Mouse (Mus musculus) megakaryocyte, adult 5-6 weeks (primary cell): ENCODE data around the gene Rapgef1. TPM values are rescaled to one million over a fixed set of nuclear protein-coding genes. Genes with fewer than 3 reads are reported as not detected.
A peak's percentile ranks its signal among the peaks of the same experiment; 100 is the strongest.
"Not testable (repeated sequence)": the region's sequence is repeated elsewhere in the genome, so short reads cannot be mapped to it uniquely, and the experiment has no call there.

Experiments
- ATAC-seq: 2 replicates; pipeline ENCODE4 v1.8.0; 2016; ENCODE audit warnings: mild to moderate bottlenecking, inconsistent platforms; ENCODE audit not compliant: poor library complexity, severe bottlenecking
- total RNA-seq, 2 experiments: library from RNA; stranded (forward) in 1 of 2; stranded (reverse) in 1 of 2; fragments of 153-499, 151-499 nt in 1 of 2; fragments of 221-1000, 200-1000 nt in 1 of 2; gene quantifications; 2 replicates each; pipeline versions ENCODE4 v1.2.3 to v1.2.4; 2015 to 2017

Rapgef1 gene
- total RNA-seq, 2 experiments from 2014 or later = 20.2 to 22.7 TPM

DNA sequence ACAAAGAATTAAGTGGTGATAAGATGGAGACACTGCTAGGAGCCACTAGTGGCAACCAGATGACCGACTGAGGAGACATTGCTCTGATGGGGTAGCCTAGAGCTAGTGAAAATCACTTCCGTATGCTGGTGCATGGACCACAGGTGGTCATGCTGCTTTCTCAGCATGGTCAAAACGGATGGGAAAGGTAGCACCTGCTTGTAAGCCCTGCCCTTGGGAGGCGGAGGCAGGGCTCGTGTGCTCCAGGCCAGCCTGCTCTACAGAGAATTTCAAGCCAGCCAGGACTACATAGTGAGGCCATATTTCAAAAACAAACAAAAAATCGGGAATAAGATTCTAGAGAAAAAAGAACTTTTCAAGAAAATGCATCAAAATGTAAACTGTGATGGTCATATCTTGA is 81.9 kb downstream of the Rapgef1 start:
- no peak for ATAC-seq

DNA sequence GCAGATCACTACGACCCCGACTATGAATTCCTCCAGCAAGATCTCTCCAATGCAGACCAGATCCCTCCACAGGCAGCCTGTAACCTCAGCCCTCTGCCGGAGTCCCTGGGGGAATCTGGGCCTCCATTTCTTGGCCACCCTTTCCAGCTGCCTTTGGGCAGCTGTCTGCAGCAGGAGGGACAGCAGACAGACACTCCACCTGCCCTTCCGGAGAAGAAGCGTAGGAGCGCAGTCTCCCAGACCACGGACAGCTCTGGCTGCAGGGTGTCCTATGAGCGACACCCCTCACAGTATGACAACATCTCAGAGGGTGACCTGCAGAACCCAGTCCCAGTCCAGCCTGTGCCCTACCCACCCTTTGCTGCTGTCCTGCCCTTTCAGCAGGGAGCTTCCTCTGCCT is 82.7 kb downstream of the Rapgef1 start:
- no peak for ATAC-seq

DNA sequence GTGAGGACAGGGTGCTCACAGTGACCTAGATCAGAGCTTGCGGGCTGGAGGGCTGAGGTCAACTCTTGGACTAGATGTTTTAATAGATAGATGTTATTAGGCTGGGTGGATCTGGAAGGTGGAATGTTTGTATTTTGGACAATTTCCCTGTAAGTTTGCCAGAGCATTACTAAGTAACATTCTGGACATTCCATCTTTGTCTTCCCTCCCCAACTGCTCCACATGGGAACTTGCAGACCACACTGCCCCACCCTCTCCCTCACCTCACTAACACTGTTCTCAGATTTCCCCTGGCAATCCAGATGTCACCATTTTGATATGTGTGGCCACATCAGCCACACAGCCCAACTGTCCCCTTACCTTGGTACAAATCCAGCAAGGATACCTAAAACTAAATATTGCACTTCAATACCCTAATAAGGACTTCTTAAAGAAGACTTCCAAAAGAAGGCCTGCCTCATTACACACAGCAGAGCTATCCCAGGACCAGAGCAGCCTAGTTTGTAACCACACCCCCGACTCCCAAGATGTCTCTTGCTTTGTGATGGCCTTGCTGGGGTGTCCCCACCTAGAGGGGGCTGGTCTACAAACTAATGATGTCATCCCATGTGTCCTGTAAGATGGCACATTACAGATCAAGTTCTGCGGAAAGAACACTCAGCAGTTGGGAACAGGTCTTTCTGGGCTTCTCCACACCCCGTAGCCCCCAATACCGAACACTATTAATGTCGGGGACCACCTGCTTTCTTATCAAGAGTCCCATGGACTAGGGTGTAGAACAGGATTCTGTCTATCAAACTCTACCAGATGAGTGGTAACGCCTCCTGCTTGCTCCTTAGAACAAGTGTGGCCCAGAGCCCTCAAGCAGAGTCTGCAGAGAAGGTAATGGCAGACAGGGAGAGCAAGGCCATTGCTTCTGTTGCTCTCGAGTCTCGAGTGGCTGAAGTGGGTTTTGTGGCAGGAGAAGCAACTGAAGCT is 83.9 kb downstream of the Rapgef1 start:
- no peak for ATAC-seq

DNA sequence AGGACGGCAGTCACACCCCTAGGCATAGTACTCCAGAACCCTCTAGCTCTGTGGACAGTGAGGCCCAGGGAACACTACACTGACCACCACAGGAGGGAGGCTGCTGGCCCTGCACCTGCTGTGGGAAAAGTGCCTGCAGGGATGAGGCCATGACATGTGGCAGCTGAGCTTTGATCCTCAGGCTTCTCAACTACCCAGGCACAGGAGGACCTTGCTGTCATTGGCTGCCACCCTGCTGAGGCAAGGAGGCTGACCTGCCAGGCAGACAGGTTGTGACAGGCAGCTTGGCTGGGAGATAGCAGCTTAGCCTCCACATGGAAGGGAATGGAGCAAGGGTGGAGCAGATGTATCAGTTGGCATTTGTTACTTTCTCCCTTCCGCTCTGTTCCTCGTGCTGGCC is 86.0 kb downstream of the Rapgef1 start:
- no peak for ATAC-seq

DNA sequence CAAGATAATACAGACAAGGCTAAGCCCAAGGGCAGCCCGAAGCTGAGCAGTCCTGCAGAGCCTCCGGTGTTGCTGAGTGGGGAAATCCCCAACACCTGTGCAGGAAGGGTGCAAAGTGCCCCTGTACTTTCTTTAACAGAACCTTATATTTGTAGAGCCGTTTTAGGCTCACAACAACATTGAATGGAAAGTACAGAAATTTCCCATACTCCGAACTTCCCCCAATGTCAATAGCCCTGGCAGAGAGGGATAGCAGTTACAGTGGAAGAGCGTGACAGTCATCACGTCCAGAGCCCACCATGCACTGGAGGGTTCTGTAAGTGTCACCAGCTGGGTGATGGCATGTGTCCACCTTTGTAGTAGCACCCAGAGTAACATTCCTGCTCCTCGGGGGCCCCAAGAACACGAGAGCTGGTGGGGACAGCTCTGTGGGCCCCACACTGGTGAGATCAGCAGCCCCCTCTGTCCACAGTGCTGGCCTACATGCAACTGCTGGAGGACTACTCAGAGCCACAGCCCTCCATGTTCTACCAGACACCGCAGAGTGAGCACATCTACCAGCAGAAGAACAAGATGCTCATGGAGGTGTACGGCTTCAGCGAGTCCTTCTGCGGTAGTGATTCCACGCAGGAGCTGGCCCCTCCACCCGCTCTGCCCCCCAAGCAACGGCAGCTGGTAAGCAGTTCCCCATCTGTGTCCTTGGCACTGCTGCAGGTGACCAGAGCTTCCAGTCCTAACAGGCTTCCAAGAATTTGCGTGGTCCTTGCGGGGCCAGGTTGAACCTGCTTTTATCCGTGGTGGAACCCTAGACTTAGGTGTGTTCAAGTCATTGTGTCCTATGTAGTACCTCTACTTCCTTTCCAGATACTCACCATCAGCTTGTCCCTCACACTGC is 87.5 kb downstream of the Rapgef1 start:
- no peak for ATAC-seq

DNA sequence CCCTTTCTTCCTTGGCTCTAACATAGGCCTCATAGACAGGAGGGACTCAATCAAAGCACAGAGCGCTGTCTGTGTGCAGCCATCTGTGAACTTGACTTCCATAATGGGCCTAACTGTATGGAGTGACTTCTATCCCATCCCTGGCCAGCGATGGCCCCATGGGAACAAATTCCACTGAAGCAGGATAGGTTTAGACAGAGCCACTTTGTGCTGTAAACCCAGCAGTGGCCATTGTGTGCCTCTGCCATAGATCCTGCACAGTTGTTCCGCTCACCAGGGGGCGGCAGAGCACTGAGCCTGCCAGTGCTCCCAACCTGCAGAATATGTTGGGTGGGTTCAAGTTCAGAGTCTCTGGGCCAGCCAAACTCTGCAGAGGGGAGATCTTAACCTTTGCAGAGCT is 88.2 kb downstream of the Rapgef1 start:
- peak; percentile 40; the same call in 1 of the 2 replicates for ATAC-seq

DNA sequence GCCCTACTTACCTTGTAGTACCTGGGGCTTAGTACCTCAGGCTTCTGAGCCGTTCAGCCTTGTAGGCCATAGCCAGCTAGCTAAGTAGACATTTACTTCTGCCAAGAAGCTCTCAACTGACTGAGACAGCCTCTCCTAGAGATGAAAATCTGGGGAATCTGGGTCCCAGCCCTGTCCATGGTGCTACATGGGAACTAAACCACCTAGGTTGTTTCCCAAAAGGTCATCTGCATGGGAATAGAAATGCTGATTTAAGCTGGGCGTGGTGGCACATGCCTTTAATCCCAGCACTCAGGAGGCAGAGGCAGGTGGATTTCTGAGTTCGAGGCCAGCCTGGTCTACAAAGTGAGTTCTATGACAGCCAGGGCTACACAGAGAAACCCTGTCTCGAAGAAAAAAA is 88.7 kb downstream of the Rapgef1 start:
- not testable (repeated sequence) for ATAC-seq

DNA sequence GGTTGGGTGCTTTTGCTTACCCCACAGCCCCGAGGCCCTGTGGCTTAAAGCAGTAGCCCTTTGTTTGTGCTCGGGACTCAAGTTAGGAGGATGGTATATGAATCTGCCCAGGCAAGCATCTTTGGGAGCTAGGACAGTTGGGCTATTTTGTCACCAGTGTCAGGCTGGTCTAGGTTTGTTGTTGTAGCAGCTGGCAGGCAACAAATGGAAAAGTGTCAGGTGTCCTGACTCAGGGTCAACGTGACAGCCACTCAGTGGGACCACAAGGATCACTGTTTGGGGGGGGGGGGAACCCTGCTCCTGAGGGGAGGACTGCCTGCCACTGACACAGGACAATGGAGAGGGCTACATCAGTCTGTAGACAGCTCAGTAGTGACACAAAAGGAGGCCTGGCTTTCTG is 91.5 kb downstream of the Rapgef1 start:
- no peak for ATAC-seq

DNA sequence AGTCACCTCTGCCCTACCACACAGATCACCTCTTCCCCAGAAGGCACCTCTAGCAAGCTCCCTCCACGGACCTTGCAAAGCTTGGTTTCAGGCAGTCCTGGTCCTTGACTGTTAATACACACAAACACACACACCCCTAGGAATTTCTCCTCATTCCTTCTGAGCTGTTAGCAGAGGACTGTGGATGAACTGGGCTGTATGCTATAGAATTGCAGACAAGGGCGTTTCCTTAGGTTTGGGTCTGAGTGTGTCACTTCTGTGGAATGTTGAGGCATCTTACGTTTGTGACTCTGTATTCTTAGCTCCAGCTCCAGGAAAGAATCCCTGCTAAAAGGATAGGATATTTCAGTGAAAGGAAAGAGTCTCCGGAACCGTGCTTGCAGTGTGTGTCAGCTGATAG is 92.4 kb downstream of the Rapgef1 start:
- no peak for ATAC-seq

DNA sequence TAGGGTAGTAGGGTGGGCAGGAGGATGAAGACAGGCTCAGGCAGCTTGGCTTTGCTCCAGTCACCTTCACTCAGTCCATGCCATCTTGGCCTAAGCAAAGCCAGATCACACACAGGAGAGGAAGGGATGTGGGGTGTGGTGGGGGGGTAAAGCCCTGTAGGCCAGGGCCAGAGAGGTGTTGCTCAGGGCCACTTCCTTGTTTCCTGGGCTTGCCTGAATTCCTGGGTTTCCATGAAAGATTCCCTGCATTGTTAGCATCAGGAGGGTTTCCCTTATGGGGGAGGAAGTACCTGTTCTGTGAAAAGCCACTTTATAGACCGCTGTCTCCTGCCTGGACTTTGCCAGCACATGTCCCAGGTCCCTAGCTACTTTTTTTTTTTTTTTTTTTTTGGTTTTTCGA is 94.0 kb downstream of the Rapgef1 start:
- no peak for ATAC-seq

DNA sequence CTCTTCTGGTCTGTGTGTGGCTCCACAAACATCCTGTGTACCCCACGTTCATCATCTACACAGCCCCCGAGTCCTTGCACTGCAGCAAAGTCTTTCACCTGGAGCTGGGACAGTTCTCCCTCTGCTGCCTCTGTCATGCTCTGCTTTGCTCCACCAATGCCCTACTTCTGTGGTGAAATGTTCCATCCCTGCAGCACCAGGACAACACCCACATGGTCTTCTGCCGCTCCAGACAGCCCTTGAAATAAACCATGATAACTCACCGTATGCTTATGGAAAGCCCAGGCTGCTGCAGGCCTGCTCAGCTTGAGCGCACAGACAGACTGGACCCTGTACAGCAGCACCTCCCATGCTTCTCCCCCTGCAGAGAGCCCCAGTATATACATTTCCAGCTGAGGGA is 94.6 kb downstream of the Rapgef1 start:
- ATAC-seq = no peak

DNA sequence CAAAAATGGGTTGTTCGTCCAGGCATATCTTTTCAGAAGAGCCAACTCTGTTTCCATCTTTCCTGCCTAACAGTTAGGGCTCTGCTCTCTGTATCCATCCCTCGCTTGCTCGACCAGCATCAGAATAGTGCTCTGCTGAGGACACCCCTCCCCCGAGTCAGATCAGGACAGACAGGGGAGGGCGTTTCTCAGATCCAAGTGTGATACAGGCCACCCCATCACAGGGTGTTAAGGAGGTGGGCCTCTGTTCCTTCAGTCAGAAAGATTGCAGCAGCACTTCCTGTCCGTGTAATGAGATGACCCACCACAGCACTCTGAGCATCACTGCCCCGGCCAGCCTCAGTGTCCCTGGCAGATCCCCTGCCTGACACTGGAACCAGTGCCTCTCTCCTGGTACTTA is 96.6 kb downstream of the Rapgef1 start:
- no peak for ATAC-seq

DNA sequence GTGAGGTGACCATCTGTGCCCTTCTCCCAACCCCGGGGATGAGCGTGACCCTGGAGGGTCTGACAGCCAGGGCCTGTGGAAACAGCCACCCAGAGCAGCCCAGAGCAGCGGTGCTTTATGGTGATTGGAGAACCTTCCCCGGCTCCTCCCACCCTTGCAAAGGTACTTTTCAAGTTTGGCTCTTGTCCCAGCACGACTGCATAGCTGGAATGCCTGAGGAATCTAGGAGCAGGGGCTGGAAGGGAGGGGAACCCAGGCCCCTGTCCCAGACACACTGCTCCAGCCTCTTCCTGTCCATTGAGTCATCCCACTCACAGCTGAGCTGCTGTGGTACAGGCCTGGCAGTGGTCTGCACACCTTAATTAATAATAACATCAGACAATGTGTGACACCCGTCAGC is 97.2 kb downstream of the Rapgef1 start:
- no peak for ATAC-seq

DNA sequence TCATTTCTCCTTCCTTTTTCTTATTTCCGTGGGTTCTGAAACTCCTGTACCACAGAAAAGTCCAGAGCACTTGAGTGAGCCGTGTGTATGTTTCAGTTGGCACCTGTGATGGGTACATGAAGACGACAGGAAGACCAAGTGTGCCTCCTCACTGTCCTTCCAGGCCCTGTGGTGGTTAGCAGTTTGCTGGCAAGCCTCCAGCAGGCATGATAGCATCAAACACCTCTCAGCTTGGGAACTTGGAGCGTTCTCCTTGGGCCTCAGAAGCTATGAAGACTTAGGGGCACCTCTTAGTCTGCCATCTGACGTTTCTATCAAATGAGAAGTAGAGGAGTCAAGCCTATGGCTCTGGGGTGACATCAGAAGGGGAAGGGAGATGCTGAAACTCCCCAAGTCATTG is 99.1 kb downstream of the Rapgef1 start:
- ATAC-seq = no peak

DNA sequence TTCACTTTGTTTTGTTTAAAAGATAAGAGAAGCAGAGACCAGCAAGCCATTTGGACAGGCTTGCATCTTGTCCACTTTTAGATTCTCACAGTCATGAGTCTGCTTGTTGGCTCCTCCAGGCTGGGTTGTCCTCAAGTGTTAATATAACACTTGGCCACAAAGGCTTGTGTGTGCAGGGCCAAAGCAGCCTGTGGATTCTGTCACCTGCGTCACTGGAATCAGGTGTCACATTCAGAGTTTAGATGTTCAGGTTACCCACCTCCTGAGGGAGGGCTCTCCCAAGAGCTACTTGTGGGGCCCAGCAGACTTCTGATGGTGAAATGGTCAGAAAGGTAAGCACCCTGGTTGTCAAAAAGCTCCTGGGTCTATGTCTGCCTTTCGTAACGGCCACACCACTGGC is 103.6 kb downstream of the Rapgef1 start:
- ATAC-seq = no peak

DNA sequence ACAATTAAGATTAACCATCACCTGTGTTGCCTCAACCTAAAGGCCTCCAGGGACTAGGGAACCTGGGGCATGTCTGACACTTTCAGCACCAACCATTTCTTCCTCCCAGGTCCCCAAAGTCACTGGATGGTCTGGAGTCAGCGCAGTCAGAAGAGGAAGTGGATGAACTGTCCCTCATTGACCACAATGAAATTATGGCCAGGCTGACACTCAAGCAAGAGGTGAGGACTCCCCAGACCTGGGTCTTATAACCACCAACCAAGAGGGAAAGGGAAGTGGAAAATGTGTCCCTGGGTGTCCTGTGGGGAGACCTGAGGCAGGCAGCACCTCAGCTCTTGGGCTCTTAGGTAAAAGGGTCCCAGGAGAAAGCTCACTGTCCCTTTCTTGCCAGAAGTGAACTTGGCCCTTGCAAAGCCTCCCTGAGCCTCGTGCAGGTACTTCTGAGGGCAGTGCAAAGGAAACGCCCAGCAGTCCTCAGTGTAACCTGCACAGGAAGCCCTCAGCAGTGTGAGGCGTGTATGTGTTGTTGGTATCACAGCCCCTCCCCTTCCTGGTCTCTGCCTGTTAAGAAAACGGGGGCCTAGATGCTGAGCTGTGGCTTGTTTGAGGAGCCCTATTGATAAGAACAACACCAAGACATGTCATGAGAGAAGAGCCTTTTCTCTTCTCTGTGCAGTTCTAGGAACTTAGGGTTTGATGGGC is 105.3 kb downstream of the Rapgef1 start:
- ATAC-seq = peak; percentile 66

DNA sequence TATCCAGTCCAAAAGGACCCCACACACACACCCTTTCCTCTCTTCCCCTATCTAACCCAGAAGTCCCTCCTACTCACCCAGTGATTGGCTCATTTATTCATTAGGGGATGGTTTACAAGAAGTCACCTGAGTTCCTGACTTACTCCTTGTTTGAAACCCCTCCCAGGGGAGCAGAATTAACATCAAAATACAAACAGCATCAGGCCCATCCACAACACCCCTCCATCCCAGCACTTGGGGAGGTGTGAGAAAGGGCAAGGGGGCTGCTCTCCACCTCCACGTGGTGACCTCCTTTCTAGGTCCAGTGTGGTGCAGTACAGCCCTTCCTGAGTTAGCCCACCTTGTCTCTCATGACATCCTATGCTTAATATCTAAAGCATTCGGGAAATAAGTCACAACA is 110.0 kb downstream of the Rapgef1 start:
- no peak for ATAC-seq

DNA sequence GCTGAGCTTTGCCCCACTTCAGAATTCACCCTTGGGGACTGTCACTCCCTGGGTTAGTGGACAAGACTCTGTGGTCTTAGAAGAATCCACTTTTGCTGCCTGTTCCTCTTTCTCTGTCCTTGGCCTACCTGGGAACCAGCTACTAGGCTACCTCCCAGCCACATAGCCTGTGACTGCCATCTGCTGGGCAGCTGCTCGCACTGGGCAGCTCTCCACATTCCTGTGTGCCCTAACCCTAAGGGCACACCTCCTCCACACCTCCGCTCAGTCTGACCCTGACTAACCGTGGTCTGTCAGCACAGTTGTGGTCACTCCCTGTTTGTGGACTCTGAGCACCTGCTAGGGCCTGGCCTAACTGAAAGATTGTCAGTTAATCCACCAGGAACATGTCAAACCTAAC is 112.0 kb downstream of the Rapgef1 start:
- ATAC-seq = peak; percentile 96

DNA sequence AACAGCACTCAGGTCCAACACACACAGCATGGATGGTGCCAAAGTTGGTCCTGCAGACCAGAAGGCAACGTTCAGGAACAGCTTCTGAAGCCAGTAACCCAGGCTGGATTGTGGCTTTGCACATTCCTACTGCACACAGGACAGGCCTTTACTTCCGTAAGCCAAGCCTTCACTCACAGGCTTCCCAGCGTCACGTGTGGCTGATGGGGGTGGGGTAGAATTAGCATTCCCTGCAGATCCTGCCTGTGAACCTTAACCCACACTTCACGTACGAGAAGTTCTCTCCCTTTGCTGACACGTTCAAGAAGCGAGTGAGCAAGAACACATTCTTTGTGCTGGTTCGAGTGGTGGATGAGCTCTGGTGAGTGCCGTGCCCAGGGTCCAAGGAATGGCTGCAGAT is 113.0 kb downstream of the Rapgef1 start:
- ATAC-seq = no peak

DNA sequence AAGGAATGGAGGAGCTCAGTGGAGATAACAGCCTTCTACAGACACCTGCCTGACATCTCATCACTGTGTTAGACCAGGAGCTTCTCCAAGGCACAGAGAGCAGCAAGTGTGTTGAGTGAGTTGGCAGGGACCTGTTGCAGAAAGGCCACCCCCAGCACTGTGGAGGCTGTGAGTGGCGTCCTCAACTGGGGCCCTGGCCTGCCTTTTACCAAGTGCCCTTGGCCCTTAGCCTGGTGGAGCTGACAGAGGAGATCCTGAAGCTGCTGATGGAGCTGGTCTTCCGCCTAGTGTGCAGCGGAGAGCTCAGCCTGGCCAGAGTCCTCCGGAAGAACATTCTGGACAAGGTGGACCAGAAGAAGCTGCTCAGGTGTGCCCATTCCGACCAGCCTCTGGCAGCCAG is 113.8 kb downstream of the Rapgef1 start:
- no peak for ATAC-seq

DNA sequence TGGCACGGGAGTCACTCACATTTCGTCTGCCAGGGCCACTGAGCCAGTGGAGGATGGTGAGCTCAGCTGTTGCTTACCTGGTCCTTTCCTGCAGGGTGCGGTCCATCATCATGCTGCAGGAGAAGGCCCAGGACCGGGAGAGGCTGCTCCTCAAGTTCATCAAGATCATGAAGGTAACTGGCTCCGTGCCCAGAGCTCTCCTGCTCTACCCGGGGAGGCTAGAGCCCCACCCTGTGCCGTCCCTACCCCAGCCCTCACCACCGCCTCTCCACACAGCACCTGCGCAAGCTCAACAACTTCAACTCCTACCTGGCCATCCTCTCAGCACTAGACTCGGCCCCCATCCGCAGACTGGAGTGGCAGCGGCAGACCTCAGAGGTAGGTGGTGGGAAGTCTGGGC is 116.2 kb downstream of the Rapgef1 start:
- ATAC-seq = no peak
